Mouse (Mus musculus): ENCODE measurements around the gene 1700029F12Rik. TPM values are rescaled to one million over a fixed set of nuclear protein-coding genes. Genes with fewer than 3 reads are reported as not detected.
"Not testable (repeated sequence)": the region's sequence is repeated elsewhere in the genome, so short reads cannot be mapped to it uniquely, and the experiment has no call there.

1700029F12Rik gene
- not detected for total RNA-seq (2021)
- long read RNA-seq, experiment 1: 0 reads
- long read RNA-seq, experiment 2: 0 reads

DNA sequence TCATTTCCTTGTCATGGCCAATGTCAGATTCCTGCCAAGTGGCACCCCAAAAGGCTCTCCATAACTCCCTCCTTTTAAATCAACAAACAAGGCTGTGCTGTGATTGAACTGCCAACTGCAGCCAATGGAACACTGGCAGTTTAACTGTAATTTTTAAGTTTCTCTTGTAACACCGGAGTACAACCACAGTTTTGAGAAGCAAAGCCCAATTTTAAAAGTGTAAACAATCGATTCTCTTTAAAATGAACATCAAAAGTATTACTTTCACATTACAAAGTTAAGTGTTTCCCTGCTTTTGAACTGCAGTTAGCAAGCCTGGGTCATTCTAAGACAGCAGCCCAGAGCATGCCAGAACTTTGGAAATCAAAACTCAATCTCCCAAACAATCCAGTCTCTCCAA, at the start of gene 1700029F12Rik:
TSS of gene 1700029F12Rik (minus strand) at position 101 of the 400 bp plus-strand sequence.
- no peak for DNase-seq

DNA sequence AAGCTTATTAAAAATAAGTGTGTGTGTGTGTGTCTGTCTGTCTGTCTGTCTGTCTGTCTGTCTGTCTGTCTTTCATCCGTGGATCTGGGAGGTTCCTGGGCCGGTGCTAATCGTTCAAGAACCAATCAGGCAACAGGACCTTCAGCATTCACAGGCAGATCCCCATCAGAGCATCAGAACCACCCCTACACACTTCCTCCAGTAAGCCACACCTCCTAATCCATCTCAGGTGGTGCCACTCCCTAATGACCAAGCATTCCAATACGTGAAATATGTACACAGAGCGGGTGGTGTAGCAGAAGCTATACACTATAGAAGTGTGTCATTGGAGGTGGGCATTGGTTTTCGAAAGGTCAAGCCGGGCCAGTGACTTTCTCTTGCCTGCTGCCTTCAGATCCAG, 48.3 kb upstream of the 1700029F12Rik start:
- DNase-seq: no peak

GRCm38 (mm10) chr13:97080615-97081014, 46.5 kb upstream of the 1700029F12Rik start:
- no peak for DNase-seq

- no peak for DNase-seq
Measured at GRCm38 (mm10) chr13:97080201-97080600, 46.0 kb upstream of the 1700029F12Rik start.

DNA sequence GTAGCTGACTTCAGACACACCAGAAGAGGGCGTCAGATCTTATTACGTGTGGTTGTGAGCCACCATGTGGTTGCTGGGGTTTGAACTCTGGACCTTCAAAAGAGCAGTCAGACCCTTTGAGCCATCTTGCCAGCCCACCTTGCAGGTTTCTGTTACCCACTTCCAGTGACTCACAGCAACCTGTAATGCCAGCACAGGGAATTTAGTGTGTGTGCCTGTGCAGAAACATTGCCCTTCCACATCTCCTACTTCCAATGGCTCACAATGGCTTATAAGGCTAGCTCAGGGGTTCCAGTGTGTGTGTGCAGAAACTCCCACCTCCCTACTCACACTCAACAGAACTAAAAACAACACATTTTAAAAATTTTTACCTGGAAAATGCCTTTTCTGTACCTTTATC, 43.4 kb upstream of the 1700029F12Rik start:
- no peak for DNase-seq

GRCm38 (mm10) chr13:97073497-97073896, 39.3 kb upstream of the 1700029F12Rik start:
- DNase-seq: no peak

- peak in 1 of 2 experiments; percentile 8 for DNase-seq
Measured at GRCm38 (mm10) chr13:97071626-97072241, 37.6 kb upstream of the 1700029F12Rik start.

DNA sequence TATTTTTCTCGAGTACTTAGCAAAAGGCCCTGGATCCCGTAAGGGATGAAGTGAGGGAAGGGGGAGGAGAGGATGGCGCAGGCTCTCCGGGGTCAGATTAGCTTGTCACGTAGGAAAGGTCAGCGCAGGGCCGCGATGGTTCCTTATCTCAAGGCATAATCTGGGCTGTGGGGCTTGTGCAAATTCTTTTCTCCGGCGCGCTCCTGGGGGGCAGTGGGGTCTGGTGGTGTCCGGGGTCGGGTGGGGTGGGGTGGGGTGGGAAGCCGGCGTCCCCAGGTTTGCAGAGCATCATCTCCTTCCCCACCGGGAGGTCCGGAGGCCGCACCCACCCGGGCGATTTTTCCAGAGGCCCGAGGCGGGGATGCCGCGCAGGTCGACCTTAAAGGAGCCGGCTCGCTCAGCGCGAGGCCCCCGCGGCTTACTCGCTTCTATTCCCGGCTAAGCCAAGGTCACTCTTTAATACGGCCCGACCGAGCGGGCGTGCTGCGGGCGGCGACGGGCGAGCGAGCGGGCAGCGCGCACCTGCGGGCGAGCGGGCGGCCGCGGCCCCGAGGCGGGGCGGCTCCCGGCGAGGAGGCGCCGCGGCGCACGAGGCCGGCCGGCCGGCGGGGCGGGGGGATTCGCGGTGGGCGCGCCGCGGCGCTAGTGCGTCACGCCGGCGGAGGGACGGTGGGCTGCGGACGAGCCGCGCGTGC, 36.9 kb upstream of the 1700029F12Rik start:
- no peak for DNase-seq

DNA sequence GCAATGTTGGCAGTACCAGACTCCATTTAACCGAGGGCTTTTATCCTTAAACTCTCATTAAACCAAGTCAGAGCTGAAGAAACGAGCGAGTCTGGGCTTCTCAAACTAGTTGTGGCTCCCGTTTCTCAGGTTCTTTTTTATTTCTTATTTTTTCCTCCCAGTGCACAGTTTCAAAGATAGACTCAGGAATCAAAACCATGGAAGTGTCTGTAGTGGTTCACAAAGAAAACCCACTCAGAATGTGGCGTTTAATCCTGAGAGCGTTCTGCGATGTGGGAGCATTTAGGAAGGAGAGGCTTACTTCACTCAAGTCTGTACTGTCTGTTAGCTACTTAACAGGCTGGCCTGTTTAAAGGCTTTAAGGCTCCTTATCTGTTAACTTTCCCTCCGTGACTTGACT, 34.0 kb upstream of the 1700029F12Rik start:
- no peak for DNase-seq

DNA sequence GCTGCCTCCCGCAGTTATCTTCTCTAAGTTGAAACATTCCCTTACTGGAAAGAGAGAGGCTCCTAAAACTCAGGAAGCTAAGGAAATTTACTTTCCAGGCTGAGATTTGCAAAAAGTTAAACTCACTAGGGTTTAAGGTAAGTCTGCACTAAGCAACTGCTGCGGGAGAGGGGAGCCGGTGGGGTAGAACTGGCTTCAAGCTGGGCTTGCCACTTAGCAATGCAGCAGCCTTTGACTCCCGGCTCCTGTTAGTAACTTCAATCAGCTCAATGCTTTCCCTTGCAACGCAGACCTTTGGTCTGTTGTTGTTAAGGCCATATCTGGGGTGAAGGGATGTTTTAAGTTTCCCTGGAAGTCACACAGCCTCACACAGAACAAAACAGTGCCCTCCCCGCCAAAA, 33.5 kb upstream of the 1700029F12Rik start:
- DNase-seq: no peak

GRCm38 (mm10) chr13:97066649-97067550, 32.7 kb upstream of the 1700029F12Rik start, which contains the start of gene Fam169a:
TSS of gene Fam169a (plus strand) at chr13:97067286.
- no peak for DNase-seq

DNA sequence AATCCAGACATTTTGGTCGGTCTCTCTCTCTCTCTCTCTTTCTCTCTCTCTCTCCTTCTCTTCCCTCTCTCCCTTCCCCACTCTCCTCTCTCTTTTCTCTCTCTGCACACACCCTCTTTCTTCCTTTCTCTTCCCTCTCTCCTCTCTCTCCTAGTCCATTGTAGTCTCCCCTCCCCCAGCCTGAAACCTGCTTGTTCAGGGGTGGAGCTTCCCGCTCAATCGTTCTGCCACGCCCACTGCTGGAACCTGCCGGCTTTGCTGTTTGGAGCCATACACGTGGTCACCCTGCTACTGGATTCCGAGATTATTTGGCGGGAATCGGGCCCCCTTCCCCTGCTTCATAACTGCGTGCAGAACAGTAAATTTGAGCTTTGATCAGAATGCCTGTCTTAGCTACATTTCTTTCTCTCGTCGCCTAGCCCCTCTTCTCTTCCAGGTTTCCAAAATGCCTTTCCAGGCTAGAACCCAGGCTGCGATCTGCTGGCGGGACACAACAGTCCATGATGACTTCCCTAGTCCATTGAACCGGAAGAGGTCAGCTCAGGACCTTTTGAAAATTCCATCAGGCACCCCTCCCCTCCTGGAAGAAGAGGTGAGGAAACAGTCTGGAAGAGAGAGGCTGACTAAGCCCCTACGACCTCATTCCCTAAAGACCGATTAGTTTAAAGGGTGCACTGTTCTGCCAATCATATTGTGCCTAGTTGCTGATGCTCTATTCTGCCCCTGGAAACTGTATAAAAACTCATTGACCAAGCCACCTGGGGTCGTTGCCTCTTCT, 30.9 kb upstream of the 1700029F12Rik start:
- DNase-seq: not testable (repeated sequence)

- no peak for DNase-seq
Measured at GRCm38 (mm10) chr13:97064413-97064812, 30.3 kb upstream of the 1700029F12Rik start.

- DNase-seq: no peak
Measured at GRCm38 (mm10) chr13:97063431-97063830, 29.3 kb upstream of the 1700029F12Rik start.

- DNase-seq: no peak
Measured at GRCm38 (mm10) chr13:97062151-97062550, 28.0 kb upstream of the 1700029F12Rik start.

- DNase-seq: no peak
Measured at GRCm38 (mm10) chr13:97060331-97060730, 26.2 kb upstream of the 1700029F12Rik start.

GRCm38 (mm10) chr13:97059746-97060145, 25.6 kb upstream of the 1700029F12Rik start:
- DNase-seq: no peak

DNA sequence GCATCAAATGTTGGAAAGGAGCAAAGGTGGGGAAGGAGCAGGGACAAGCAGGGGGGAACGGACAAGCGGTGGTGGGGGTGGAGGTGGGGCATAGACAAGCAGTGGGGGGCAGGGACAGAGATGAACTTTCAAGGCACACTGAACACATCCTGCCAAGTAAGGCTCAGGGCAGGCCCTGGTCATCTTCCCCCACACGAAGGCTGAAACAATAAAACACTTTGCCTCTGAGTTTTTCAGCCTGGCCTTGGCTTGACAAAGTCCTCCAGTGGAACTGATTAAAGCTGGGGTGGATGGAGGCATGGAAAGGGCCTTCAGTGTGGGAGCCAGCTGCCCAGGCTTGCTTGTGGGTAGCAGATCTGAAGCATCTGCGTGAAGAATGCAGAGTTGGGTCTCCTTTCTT, 23.7 kb upstream of the 1700029F12Rik start:
- no peak for DNase-seq

DNA sequence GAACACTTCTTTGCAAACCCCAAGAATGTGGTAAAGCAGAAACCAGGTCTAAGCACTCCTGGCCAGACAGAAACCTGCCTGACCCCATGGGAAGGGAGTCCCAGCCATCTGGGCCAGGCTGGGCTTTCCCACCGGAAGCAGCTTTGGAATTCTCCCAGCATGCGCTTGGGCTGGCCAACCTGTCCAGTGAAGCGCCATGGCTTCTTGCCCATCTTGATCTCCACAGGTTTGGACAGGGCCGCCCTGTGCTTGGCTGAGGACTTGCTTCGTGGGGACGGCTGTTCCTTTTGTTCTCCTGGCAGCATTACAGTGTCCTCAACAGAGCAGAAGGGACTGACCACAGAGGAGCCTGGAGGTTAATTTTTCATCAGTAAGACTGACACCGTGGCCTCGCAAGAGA, 19.7 kb upstream of the 1700029F12Rik start:
- DNase-seq: peak; percentile 4 to 12

DNA sequence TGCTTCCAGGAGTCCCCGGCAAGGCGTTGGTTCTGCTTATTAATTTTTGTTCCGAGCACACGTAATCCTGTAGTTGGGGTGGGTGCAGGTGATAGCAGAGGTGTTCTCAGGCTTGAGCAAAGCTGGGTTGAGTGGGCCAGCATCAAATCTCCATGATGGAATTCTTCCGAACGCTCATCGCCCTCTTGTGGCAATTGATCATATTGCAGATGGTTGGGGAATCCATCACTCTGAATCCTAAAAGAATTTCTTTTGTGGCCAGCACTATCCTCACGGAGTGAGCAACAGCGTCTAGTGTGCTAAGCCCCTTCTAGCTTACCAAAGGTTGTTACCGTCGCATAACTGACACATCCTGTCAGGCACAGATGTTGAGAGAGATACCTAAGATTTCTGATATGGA, 18.5 kb upstream of the 1700029F12Rik start:
- DNase-seq: peak; percentile 4 to 78

DNA sequence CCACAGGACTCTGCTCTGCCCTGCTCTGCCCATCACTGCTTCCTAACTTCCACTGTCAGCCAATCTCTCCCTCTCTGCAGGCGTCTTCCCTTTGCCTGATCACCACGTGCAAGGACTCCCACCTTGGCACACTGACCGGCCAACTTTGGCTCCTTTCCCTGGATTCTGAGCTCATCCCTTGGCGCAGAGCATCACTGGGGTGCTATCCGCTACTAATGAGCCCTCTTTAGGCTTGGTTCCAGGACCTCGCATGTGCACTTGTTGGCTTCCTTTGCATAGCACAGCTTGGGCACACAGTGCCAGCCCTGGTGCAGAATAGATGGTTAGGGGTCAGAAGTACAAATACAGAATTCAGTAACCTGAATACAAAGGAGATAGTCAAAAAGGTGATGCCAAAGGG, 17.0 kb upstream of the 1700029F12Rik start:
- no peak for DNase-seq

DNA sequence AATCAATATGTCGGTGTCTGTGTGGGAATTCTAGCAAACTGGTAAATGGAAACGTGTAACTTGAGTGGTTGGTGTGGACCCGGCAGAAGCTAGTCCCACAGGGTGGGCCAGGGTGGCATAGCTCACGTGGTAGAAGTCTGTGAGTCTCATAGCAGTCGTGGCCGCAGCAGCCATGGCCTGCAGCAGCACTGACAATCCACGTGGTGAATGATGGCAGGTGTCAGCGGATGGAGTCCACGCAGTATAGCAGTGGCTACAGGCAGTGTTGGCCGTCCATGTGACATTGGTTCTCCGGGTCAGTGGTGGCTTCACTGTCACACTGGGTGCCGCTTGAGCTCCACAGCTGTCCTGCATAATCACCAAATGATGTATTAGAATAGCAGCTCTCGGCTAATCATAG, 4.1 kb downstream of the 1700029F12Rik start:
- DNase-seq: no peak
